Mouse (Mus musculus) spleen, embryonic (tissue): ENCODE measurements around the gene Tmem274.

Source experiments
- CTCF ChIA-PET: fragments of 350-600 bp; sonication (Branson Sonifier 250); formaldehyde crosslinking; loops from one replicate; lab custom pipeline; 2022; lab: Charles Lee

Tmem274 gene

GRCm38 (mm10) chr4:149523961-149524360, 46.8 kb downstream of the Tmem274 start:
- CTCF ChIA-PET = no interaction called here

DNA sequence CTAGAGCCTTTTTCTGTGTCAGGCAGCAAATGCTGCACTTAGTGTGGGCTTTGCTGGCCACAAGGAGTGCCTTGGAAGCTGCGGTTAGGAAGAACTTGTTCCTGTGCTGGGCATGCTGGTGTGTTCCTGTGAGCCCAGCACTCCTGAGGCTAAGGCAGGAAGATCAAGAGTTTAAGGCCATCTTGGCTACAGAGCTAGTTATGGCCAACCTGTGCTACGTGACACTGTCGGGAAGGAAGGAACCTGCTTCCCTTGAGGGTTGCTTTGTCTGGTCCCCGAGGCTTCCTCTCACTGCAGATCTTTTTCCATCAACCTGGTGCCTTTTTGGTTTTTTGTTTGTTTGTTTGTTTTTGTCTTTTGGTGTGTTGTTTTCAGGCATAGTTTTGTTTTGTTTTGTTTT, 48.0 kb downstream of the Tmem274 start:
- CTCF ChIA-PET = no interaction called here

- CTCF ChIA-PET = no interaction called here
Measured at GRCm38 (mm10) chr4:149525811-149526210, 48.6 kb downstream of the Tmem274 start.

GRCm38 (mm10) chr4:149526330-149526729, 49.2 kb downstream of the Tmem274 start:
- CTCF ChIA-PET = no interaction called here

- CTCF ChIA-PET = interaction anchor here (0.6 kb wide), 1 partner anchor 19 kb away, joined by 3 read pairs; no protein-coding TSS in a partner anchor
Measured at GRCm38 (mm10) chr4:149527621-149528354, 50.6 kb downstream of the Tmem274 start.

GRCm38 (mm10) chr4:149529691-149530090, 52.5 kb downstream of the Tmem274 start:
- CTCF ChIA-PET = no interaction called here
